Mouse (Mus musculus) embryonic fibroblast, embryonic 13.5 days (primary cell): Measurements from ENCODE around the gene Apoa5. TPM values are rescaled to one million over a fixed set of nuclear protein-coding genes. Genes with fewer than 3 reads are reported as not detected.

ENCODE experiments used
- H3K27ac ChIP-seq: 2 replicates; pipeline ENCODE4 v1.5.1; 2012; ENCODE audit warnings: low read length, control low read depth, inconsistent platforms; ENCODE audit not compliant: insufficient read depth
- H3K4me1 ChIP-seq: 2 replicates; pipeline ENCODE4 v1.6.1; 2011; ENCODE audit warnings: low read length; ENCODE audit not compliant: control insufficient read depth, insufficient read depth
- H3K4me3 ChIP-seq: 2 replicates; pipeline ENCODE4 v1.5.1; 2011; ENCODE audit warnings: mild to moderate bottlenecking, control low read depth, low read length; ENCODE audit not compliant: insufficient read depth
- CTCF ChIP-seq: IDR thresholded peaks from 2 replicates; pipeline ENCODE4 v1.5.1; 2011; ENCODE audit warnings: mild to moderate bottlenecking, control low read depth, low read length, moderate library complexity, borderline replicate concordance; ENCODE audit not compliant: insufficient read depth
- POLR2A ChIP-seq: IDR thresholded peaks from 2 replicates; pipeline ENCODE4 v1.6.1; 2011; ENCODE audit warnings: low read depth, mild to moderate bottlenecking, control low read depth, low read length, moderate library complexity
- polyA plus RNA-seq: library from polyadenylated mRNA; stranded (reverse); fragments of >200 nt; gene quantifications from 2 replicates; pipeline ENCODE4 v1.2.4, GENCODE M21; 2011; ENCODE audit warnings: low read depth; ENCODE audit not compliant: missing spikeins, insufficient read length

Apoa5 gene
- polyA plus RNA-seq, 1 experiment = not detected

DNA sequence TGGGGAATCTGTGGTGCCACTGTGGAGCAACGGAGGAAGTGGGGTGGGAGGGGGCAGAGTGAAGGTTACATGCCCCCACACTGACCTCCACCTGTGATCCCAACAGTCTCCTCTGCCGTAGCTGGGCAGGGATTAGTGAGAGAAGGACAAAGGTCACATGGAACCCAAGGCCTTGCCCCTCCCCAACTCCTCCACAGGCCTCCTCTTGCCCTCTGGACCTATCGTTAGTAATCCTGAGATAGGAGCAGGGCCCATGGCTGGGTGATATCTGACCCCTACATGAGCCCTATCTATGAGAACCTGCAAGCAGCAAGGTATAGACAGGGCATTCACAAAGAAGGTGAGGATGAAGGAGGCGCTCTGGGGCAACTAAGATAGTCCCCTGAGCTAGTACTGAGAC, 32.8 kb upstream of the Apoa5 start:
- Histone ChIP-seq H3K4me3 (no peak overlapping the region), H3K27ac (no peak overlapping the region), H3K4me1 (no peaks in the 10 kb centered on the region)
- TF ChIP-seq CTCF (no peak), POLR2A (no peak)

DNA sequence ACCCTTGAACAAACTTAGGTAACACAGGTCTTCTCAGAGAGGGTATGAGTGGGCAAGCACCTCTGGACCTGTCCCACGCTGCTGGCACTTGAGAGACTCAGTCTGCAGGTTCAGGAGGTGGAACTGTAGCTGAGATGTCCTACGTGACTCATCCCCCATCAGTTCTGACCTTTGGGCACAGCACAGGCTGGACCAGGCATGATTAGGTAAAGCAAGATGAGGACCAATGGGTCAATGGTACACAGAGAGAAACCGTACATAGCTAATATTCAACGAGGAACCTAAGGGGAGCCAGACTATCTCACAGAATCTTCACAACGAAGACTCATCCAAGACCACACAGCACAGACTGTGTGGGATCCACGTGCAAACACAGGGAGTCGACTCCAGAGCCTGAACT, 29.6 kb upstream of the Apoa5 start:
- no peaks in the 10 kb centered on the region for H3K4me1 ChIP-seq
- TF ChIP-seq CTCF (no peak), POLR2A (no peak)
- H3K27ac ChIP-seq = no peak overlapping the region
- H3K4me3 ChIP-seq = no peak overlapping the region

DNA sequence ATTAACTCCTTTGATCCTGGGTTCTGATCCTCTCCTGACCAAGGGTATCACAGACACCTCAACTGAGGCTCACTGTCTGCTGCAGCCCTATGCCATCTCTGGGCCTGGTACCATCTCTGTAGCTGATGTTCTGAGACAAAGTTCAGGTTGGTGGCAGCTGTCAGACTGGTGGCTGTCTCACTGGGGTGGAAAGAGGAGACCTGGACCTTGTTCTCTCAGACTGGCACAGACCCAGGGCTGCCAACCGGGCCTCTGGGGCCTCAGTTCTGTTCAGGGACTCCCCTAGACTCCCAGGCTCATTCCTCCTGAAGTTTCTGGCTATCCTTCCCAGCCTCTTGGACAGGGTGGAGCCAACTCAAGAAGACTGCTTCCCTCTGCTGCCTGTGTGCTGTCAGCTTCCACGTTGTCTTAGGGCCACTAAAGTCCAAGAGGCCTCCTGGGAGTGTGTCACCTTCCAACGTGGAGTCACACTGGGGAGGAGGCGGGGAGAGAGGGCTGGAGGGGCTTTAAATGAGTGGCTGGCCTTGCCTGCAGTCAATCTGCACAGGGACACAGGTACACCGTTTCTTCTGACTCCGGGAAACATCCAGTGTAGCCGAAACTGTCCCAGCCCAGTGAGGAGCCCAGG, 27.8 kb upstream of the Apoa5 start, which contains the start of gene Apoa4:
Gene Apoa4 (plus strand): TSS at position 171 of the 628 bp plus-strand sequence.
- no peak for TF ChIP-seq POLR2A
- no peak for TF ChIP-seq CTCF
- Histone ChIP-seq H3K4me3 (no peak within 1 kb of the TSS), H3K4me1 (no peaks in the 10 kb centered on the region), H3K27ac (no peak within 1 kb of the TSS)

DNA sequence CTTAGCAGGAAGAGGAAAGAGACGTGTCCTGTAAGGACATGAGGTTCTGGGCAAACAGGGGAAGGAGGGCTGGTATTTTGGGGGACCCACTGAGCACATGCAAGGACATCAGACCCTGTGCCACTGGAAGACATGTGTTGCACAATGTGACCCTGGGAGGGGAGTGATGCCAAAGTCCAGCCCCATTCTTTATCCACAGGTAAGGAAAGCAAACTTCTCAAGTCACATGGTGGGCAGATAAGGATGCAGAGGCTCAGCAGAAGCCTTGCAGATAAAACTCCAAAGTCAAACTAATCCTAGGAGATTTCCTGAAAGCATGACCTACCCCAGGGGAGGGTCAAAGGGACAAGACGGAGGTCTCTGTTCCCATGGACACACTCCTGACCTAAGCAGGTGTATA, 26.6 kb upstream of the Apoa5 start:
- no peaks in the 10 kb centered on the region for H3K4me1 ChIP-seq
- TF ChIP-seq CTCF = no peak
- no peak overlapping the region for H3K4me3 ChIP-seq
- no peak overlapping the region for H3K27ac ChIP-seq

DNA sequence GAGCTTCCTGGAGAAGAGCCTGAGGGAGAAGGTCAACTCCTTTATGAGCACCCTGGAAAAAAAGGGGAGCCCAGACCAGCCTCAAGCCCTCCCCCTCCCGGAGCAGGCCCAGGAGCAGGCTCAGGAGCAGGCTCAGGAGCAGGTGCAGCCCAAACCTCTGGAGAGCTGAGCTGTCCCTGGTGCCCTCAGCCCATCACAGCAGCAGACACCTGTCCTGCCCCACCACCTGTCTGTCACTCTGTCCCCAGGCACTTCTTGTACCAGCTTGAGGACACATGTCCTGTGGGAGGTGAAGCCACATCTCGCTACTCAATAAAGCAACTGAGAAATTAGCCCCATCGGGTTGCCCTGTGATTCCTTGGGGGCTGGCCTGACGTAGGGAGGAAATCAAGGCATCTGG, 25.3 kb upstream of the Apoa5 start:
- no peak for TF ChIP-seq POLR2A
- no peak for TF ChIP-seq CTCF
- no peak overlapping the region for H3K27ac ChIP-seq
- H3K4me3 ChIP-seq = no peak overlapping the region
- no peaks in the 10 kb centered on the region for H3K4me1 ChIP-seq

DNA sequence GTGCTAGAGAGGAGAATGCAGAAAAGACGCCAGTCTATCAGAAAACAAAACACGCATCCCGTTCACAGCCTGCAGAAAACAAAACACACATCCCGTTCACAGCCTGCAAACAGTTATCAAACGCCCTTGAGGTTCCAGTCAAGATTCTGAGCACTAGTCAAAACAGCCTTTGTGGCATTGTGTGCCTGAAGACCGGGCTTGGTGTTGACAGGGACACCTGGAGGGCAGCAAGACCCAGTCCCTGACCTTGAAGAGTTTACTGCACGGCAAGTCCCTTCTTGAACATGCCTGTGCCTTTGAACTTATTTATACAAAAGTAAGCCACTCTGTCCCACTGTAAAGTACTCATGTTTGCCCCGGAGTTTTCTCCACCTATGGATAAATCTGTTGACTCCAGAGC, 24.8 kb upstream of the Apoa5 start:
- Histone ChIP-seq H3K4me1 (no peaks in the 10 kb centered on the region), H3K4me3 (no peak overlapping the region), H3K27ac (no peak overlapping the region)
- TF ChIP-seq CTCF (no peak), POLR2A (no peak)

DNA sequence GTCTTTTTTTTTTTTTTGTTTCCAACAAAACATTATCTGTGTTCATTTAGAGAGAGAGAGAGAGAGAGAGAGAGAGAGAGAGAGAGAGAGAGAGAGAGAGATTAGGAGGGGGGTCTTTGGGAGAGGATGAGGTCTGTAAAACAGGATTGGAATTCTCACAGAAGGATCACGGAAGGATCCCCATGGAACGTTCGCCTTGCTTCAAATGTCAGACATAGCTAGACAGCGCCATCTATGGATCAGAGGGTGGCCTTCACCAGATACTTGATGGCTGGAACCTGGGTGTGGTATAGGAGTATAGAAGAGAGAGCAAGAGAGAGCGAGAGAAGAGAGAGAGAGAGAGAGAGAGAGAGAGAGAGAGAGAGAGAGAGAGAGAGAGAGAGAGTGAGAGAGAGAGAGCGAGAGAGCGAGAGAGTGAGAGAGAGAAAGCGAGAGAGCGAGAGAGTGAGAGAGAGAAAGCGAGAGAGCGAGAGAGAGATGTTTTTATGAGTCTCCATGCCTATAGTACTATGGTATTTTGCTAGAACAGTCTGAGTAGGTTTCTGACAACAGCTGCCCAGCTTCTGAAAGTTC, 21.6 kb upstream of the Apoa5 start:
- Histone ChIP-seq H3K4me1 (no peaks in the 10 kb centered on the region), H3K4me3 (no peak overlapping the region), H3K27ac (no peak overlapping the region)
- TF ChIP-seq POLR2A (no peak), CTCF (peak; percentile 69)

DNA sequence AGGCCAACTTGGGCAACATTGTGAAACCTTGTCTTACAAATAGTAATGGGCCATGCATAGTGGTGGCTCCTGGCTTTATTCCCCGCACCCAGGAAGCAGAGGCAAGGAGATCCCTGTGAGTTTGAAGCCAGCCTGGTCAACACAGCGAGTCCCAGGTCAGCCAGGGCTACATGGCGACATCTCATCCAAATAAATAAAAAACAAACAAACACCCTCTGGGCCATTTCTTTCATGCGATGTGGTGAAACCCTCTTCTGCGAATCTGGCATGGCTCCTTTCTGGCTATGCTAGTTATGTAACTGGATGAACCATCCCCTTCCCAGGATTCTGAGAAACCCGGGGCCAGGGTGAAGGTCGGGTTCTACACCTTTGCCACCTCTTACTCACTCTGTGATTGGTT, 12.3 kb upstream of the Apoa5 start:
- Histone ChIP-seq H3K27ac (no peak overlapping the region), H3K4me3 (no peak overlapping the region), H3K4me1 (no peaks in the 10 kb centered on the region)
- no peak for TF ChIP-seq CTCF
- TF ChIP-seq POLR2A = no peak

DNA sequence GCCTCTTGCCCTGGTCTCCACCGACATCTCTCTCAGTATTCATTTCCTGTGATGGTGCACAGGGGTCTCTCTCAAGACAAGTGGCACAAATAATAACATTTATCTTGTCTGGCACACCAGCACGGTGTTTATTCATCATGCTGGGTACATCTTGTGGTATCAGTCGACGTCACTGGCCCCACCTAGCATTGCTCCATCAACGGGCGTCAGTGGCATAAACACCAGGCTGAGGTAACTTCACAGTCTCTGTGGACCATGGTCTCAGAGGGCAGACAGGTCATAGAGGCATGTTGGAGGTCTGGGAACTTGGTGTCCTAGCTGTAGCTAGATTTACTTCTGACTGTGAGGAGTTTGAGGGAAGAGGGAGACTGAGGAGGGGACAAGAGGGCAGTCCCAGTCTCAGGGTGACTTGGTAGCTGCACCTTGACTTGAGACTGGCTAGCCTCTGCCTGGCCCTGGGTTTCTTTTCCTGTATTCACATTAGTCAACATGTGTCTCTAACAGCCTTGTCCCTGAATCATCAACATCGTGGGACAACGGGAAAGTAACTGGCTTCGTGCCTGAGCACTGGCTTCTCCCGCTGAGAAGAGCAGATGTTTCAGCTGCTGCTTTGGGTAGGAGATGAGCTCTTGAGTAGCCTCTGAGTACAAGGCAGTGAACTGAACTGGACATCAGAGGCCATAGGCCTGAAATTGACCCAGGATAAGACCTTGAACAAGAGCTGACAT, 11.6 kb upstream of the Apoa5 start:
- Histone ChIP-seq H3K4me3 (no peak overlapping the region), H3K4me1 (no peaks in the 10 kb centered on the region), H3K27ac (no peak overlapping the region)
- no peak for TF ChIP-seq POLR2A
- TF ChIP-seq CTCF = no peak

DNA sequence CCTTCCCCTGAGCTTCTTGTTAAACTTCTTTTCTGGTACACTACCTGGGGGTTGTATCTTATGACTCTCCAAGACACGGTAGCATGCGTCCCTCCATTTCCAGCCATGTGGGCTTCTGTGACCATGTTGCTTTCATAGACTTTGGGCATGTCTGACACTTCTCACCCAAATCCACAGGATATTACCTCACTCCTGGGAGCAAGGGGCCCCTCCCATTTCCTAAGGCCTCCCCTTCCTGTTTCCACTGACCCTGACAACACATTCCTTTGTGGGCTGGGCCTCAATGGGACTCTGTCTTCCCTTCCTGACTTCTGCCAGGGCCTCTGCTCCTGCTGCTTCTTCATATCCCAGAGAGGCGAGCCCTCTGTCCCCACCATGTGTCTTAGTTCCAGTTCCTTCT, 10.9 kb upstream of the Apoa5 start:
- Histone ChIP-seq H3K4me3 (no peak overlapping the region), H3K27ac (no peak overlapping the region), H3K4me1 (no peaks in the 10 kb centered on the region)
- TF ChIP-seq CTCF (no peak), POLR2A (no peak)
